Mouse (Mus musculus): ENCODE data around the gene Abi3. TPM values are rescaled to one million over a fixed set of nuclear protein-coding genes. Genes with fewer than 3 reads are reported as not detected.

Abi3 gene
- polyA plus RNA-seq, 1 experiment from 2014 or later, result 9.9 TPM

DNA sequence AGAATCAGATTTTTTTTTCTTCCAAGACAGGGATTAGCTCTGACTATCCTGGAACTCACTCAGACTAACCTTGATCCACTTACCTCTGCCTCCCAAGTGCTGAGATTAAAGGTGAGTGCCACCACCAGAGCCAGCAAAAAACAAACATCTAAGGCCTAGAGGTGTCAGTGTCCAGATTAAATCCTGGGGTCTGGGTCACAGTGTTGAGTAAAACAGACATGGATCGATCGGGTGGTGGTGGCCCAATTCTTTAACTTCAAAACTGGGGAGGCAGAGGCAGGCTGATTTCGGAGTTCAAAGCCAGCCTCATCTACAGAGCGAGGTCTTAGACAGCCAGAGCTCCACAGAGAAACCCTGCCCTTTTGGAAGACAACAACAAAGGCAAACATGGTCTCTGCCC, 19.8 kb downstream of the Abi3 start:
- Histone ChIP-seq H3K9me3 (replicated peaks; ENCODE audit: control insufficient read depth, low read length) (no peaks in the 10 kb centered on the region), H3K27me3 (ENCODE audit: control insufficient read depth, insufficient read depth, low read length) (peaks cover 8% of the 10 kb centered on the region; the same call in 1 of the 2 replicates), H3K4me3 (replicated peaks; ENCODE audit: low read length) (no peak overlapping the region), H3K9ac (ENCODE audit: low read length) (no peak overlapping the region), H3K36me3 (ENCODE audit: control insufficient read depth, insufficient read depth, low read length) (no peaks in the 10 kb centered on the region), H3K4me1 (ENCODE audit: control insufficient read depth, insufficient read depth, low read length) (peaks cover 6% of the 10 kb centered on the region; the same call in 1 of the 2 replicates), H3K4me2 (ENCODE audit: low read depth, low read length) (no peak overlapping the region), H3K27ac (ENCODE audit: low read length) (no peak overlapping the region)
- no peak for ATAC-seq (ENCODE audit: insufficient read depth, low FRiP score)
- WGBS, result 96% methylated on average over 4 of the region's 4 CpGs

DNA sequence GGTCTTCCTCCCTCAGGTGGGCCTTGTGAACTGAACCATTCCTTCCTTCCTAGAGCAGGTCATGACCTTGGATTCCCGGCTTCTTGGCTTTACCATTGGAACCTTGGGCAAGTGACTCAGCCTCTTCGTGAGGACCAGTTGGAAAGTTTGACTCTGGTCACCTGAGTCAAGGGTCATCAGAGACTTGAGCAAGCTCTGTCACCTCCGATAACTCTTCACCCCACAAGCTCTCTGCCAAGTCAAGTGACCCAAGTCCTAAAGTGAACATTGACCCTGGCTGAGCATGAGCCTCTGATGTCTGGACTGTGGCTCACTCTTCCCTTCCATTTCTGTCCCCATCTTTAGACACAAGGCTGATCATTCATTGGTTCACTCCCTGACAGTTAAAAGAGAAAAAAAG, 20.8 kb downstream of the Abi3 start:
- Histone ChIP-seq H3K9me3 (replicated peaks; ENCODE audit: control insufficient read depth, low read length) (no peaks in the 10 kb centered on the region), H3K4me3 (replicated peaks; ENCODE audit: low read length) (no peak overlapping the region), H3K27ac (ENCODE audit: low read length) (no peak overlapping the region), H3K4me2 (ENCODE audit: low read depth, low read length) (no peak overlapping the region), H3K4me1 (ENCODE audit: control insufficient read depth, insufficient read depth, low read length) (peaks cover 6% of the 10 kb centered on the region; the same call in 1 of the 2 replicates), H3K27me3 (ENCODE audit: control insufficient read depth, insufficient read depth, low read length) (peaks cover 4% of the 10 kb centered on the region; the same call in 1 of the 2 replicates), H3K36me3 (ENCODE audit: control insufficient read depth, insufficient read depth, low read length) (no peaks in the 10 kb centered on the region), H3K9ac (ENCODE audit: low read length) (no peak overlapping the region)
- no peak for ATAC-seq (ENCODE audit: insufficient read depth, low FRiP score)
- 82% methylated on average over 3 of the region's 3 CpGs for WGBS

GRCm38 (mm10) chr11:95819138-95819537, 23.1 kb downstream of the Abi3 start:
- 77% methylated on average over 8 of the region's 8 CpGs for WGBS
- no peaks in the 10 kb centered on the region for H3K36me3 ChIP-seq (ENCODE audit: control insufficient read depth, insufficient read depth, low read length)
- peak overlapping the region; percentile 9; the same call in 1 of the 2 replicates for H3K27ac ChIP-seq (ENCODE audit: low read length)
- ATAC-seq (ENCODE audit: insufficient read depth, low FRiP score), result no peak
- no peak overlapping the region for H3K4me3 ChIP-seq (replicated peaks; ENCODE audit: low read length)
- H3K27me3 ChIP-seq (ENCODE audit: control insufficient read depth, insufficient read depth, low read length), result 0 out of 2 replicates have a peak, but pooled peaks cover 4% of the 10 kb centered on the region
- H3K4me1 ChIP-seq (ENCODE audit: control insufficient read depth, insufficient read depth, low read length), result peaks cover 6% of the 10 kb centered on the region; the same call in 1 of the 2 replicates
- 0 out of 2 replicates have a peak, but pooled peaks cover 2% of the 10 kb centered on the region for H3K9me3 ChIP-seq (replicated peaks; ENCODE audit: control insufficient read depth, low read length)
- H3K9ac ChIP-seq (ENCODE audit: low read length), result no peak overlapping the region
- H3K4me2 ChIP-seq (ENCODE audit: low read depth, low read length), result no peak overlapping the region

DNA sequence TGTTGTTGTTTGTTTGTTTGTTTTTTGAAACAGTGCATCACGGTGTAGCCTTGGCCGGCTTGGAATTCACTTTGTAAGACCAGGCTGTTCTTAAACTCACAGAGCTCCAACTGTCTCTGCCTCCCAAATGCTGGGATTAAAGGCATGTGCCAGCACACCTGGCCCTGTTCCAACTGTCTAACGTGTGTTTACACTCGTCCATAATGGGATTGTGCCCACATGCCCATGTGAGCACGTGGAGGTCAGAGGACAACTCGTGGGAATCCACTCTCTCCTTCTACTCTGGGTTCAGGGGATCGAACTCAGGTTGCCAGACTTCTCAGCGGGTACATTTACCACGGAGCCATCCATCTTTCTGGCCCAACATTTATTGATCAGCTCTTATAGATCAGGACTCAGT, 26.9 kb downstream of the Abi3 start:
- Histone ChIP-seq H3K9me3 (replicated peaks; ENCODE audit: control insufficient read depth, low read length) (0 out of 2 replicates have a peak, but pooled peaks cover 4% of the 10 kb centered on the region), H3K4me3 (replicated peaks; ENCODE audit: low read length) (no peak overlapping the region), H3K27me3 (ENCODE audit: control insufficient read depth, insufficient read depth, low read length) (no peaks in the 10 kb centered on the region), H3K27ac (ENCODE audit: low read length) (no peak overlapping the region), H3K4me2 (ENCODE audit: low read depth, low read length) (no peak overlapping the region), H3K9ac (ENCODE audit: low read length) (no peak overlapping the region), H3K36me3 (ENCODE audit: control insufficient read depth, insufficient read depth, low read length) (no peaks in the 10 kb centered on the region), H3K4me1 (ENCODE audit: control insufficient read depth, insufficient read depth, low read length) (no peaks in the 10 kb centered on the region)
- WGBS, result 68% methylated on average over 9 of the region's 9 CpGs
- ATAC-seq (ENCODE audit: insufficient read depth, low FRiP score), result no peak

DNA sequence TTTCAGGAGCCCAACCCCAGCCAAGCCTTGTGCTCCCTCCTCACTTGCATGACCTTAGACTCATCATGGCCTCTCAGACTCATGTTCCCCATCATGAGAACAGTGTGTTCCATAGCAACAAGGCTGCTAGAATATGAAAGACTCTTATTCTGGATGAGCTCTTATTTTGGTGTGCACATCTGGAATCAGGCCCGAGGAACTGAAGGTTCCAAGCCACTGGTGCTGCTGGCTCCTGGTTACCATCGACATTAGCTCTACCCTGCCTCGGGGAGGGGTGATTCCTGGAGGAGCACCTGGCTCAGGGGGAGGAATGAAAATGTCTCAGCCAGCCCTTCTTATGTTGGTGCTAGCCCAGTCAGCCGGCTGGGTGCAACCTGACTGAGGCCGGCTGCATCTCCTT, 27.4 kb downstream of the Abi3 start:
- Histone ChIP-seq H3K4me2 (ENCODE audit: low read depth, low read length) (no peak overlapping the region), H3K9ac (ENCODE audit: low read length) (no peak overlapping the region), H3K27me3 (ENCODE audit: control insufficient read depth, insufficient read depth, low read length) (no peaks in the 10 kb centered on the region), H3K9me3 (replicated peaks; ENCODE audit: control insufficient read depth, low read length) (0 out of 2 replicates have a peak, but pooled peaks cover 4% of the 10 kb centered on the region), H3K27ac (ENCODE audit: low read length) (no peak overlapping the region), H3K36me3 (ENCODE audit: control insufficient read depth, insufficient read depth, low read length) (no peaks in the 10 kb centered on the region), H3K4me3 (replicated peaks; ENCODE audit: low read length) (no peak overlapping the region), H3K4me1 (ENCODE audit: control insufficient read depth, insufficient read depth, low read length) (no peaks in the 10 kb centered on the region)
- no peak for ATAC-seq (ENCODE audit: insufficient read depth, low FRiP score)
- WGBS, result 67% methylated on average over 5 of the region's 5 CpGs

DNA sequence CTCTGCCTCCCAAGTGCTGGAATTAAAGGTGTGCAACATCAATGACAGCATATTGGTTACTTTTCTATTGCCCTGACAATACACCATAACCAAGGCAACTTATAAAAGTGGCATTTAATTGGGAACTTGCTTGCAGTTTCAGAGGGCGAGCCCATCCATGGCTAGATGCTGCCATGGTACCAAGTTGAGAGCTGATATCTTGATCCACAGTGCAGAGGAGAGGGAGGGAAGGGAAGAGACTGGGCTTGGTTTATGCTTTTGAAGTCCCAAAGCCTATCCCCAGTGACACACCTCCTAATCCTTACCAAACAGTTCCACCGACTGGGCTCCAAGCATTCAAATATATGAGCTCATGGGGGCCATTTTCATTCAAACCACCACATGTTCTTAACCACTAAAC, 28.2 kb downstream of the Abi3 start:
- no peak for ATAC-seq (ENCODE audit: insufficient read depth, low FRiP score)
- Histone ChIP-seq H3K36me3 (ENCODE audit: control insufficient read depth, insufficient read depth, low read length) (no peaks in the 10 kb centered on the region), H3K9ac (ENCODE audit: low read length) (no peak overlapping the region), H3K9me3 (replicated peaks; ENCODE audit: control insufficient read depth, low read length) (0 out of 2 replicates have a peak, but pooled peaks cover 4% of the 10 kb centered on the region), H3K27ac (ENCODE audit: low read length) (no peak overlapping the region), H3K27me3 (ENCODE audit: control insufficient read depth, insufficient read depth, low read length) (no peaks in the 10 kb centered on the region), H3K4me1 (ENCODE audit: control insufficient read depth, insufficient read depth, low read length) (no peaks in the 10 kb centered on the region), H3K4me3 (replicated peaks; ENCODE audit: low read length) (no peak overlapping the region), H3K4me2 (ENCODE audit: low read depth, low read length) (no peak overlapping the region)
- 86% methylated on average over 2 of the region's 2 CpGs for WGBS

DNA sequence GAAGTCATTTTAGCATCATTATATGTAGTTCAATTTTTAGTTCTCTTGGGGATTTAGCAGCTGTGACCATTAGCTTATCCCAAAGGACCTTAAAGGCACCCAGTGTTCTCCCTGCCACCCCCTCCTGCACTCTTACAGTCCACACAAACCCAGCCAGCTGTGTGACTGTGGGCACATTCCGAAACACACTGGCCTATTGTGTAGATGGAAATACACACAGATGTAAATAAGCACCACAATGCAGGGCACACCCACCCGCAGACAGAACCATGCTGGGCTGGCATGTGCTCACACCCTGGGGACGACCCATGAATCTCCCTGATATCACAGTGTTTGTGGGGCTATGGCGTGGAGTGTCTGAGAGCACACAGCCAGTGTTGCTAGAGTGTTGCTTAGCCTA, 30.1 kb downstream of the Abi3 start:
- H3K9ac ChIP-seq (ENCODE audit: low read length), result no peak overlapping the region
- no peak overlapping the region for H3K27ac ChIP-seq (ENCODE audit: low read length)
- H3K4me2 ChIP-seq (ENCODE audit: low read depth, low read length), result no peak overlapping the region
- no peak for ATAC-seq (ENCODE audit: insufficient read depth, low FRiP score)
- H3K27me3 ChIP-seq (ENCODE audit: control insufficient read depth, insufficient read depth, low read length), result no peaks in the 10 kb centered on the region
- H3K36me3 ChIP-seq (ENCODE audit: control insufficient read depth, insufficient read depth, low read length), result no peaks in the 10 kb centered on the region
- no peak overlapping the region for H3K4me3 ChIP-seq (replicated peaks; ENCODE audit: low read length)
- WGBS, result 73% methylated on average over 4 of the region's 4 CpGs
- peaks cover 8% of the 10 kb centered on the region; the same call in 1 of the 2 replicates for H3K9me3 ChIP-seq (replicated peaks; ENCODE audit: control insufficient read depth, low read length)
- no peaks in the 10 kb centered on the region for H3K4me1 ChIP-seq (ENCODE audit: control insufficient read depth, insufficient read depth, low read length)

DNA sequence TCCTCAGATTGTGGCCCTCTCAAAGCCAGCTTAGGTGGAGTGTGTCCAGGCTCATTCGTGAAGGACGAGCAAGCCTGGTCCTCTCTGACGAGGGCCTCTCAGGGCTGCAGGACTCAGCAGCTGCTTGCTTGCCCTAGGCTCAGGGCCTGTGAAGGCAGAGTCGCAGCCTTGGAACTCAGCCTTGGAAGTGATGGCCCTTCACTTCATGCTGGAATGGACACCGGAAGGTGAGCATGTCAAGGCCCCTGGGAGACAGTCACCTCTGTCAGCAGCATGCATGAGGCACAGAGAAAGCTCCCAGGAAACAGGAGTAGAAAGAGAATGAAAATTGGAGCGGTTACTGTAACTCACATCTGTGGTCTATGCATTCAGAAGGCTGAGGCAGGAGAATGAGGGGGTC, 30.5 kb downstream of the Abi3 start:
- Histone ChIP-seq H3K36me3 (ENCODE audit: control insufficient read depth, insufficient read depth, low read length) (no peaks in the 10 kb centered on the region), H3K27me3 (ENCODE audit: control insufficient read depth, insufficient read depth, low read length) (no peaks in the 10 kb centered on the region), H3K4me1 (ENCODE audit: control insufficient read depth, insufficient read depth, low read length) (no peaks in the 10 kb centered on the region), H3K27ac (ENCODE audit: low read length) (no peak overlapping the region), H3K4me2 (ENCODE audit: low read depth, low read length) (no peak overlapping the region), H3K9me3 (replicated peaks; ENCODE audit: control insufficient read depth, low read length) (peaks cover 8% of the 10 kb centered on the region; the same call in 1 of the 2 replicates), H3K9ac (ENCODE audit: low read length) (no peak overlapping the region), H3K4me3 (replicated peaks; ENCODE audit: low read length) (no peak overlapping the region)
- no peak for ATAC-seq (ENCODE audit: insufficient read depth, low FRiP score)
- WGBS, result 78% methylated on average over 6 of the region's 6 CpGs

GRCm38 (mm10) chr11:95810828-95811227, 31.4 kb downstream of the Abi3 start:
- Histone ChIP-seq H3K9ac (ENCODE audit: low read length) (no peak overlapping the region), H3K4me1 (ENCODE audit: control insufficient read depth, insufficient read depth, low read length) (no peaks in the 10 kb centered on the region), H3K4me2 (ENCODE audit: low read depth, low read length) (no peak overlapping the region), H3K27me3 (ENCODE audit: control insufficient read depth, insufficient read depth, low read length) (no peaks in the 10 kb centered on the region), H3K27ac (ENCODE audit: low read length) (no peak overlapping the region), H3K36me3 (ENCODE audit: control insufficient read depth, insufficient read depth, low read length) (no peaks in the 10 kb centered on the region), H3K4me3 (replicated peaks; ENCODE audit: low read length) (no peak overlapping the region), H3K9me3 (replicated peaks; ENCODE audit: control insufficient read depth, low read length) (peaks cover 8% of the 10 kb centered on the region; the same call in 1 of the 2 replicates)
- WGBS, result 54% methylated on average over 7 of the region's 7 CpGs
- no peak for ATAC-seq (ENCODE audit: insufficient read depth, low FRiP score)

Data from stomach, embryonic 16.5 days (tissue).